Mouse (Mus musculus): Measurements from ENCODE around the gene Bik. TPM values are rescaled to one million over a fixed set of nuclear protein-coding genes. Genes with fewer than 3 reads are reported as not detected.
A peak's percentile ranks its signal among the peaks of the same experiment; 100 is the strongest.

Gene Bik
- polyA plus RNA-seq, 1 experiment from 2014 or later = 1.3 TPM

- 82% methylated on average over 17 of the region's 17 CpGs for WGBS
These were observed 8.6 kb downstream of the Bik start for GRCm38 (mm10) chr15:83534960-83535889.

GRCm38 (mm10) chr15:83535890-83536231 is 9.2 kb downstream of the Bik start:
- WGBS = 92% methylated on average over 6 of the region's 6 CpGs
- no peak overlapping the region for H3K4me3 ChIP-seq
- no peak overlapping the region for H3K9ac ChIP-seq
- no peak for ATAC-seq (ENCODE audit: low FRiP score, low read depth)
- H3K9me3 ChIP-seq = no peaks in the 10 kb centered on the region
- no peaks in the 10 kb centered on the region for H3K27me3 ChIP-seq
- H3K4me1 ChIP-seq (replicated peaks) = no peaks in the 10 kb centered on the region
- H3K27ac ChIP-seq (replicated peaks) = no peak overlapping the region
- no peak overlapping the region for H3K4me2 ChIP-seq
- H3K36me3 ChIP-seq = no peaks in the 10 kb centered on the region

More at GRCm38 (mm10) chr15:83534960-83535889, 8.6 kb downstream of the Bik start:
- Histone ChIP-seq H3K9me3 (no peaks in the 10 kb centered on the region), H3K36me3 (no peaks in the 10 kb centered on the region), H3K27ac (replicated peaks) (no peak overlapping the region), H3K4me3 (no peak overlapping the region), H3K4me2 (no peak overlapping the region), H3K9ac (no peak overlapping the region), H3K27me3 (no peaks in the 10 kb centered on the region), H3K4me1 (replicated peaks) (no peaks in the 10 kb centered on the region)
- no peak for ATAC-seq (ENCODE audit: low FRiP score, low read depth)

- Histone ChIP-seq H3K4me3 (no peak overlapping the region), H3K9ac (no peak overlapping the region), H3K9me3 (no peaks in the 10 kb centered on the region), H3K27me3 (no peaks in the 10 kb centered on the region), H3K4me2 (no peak overlapping the region), H3K4me1 (replicated peaks) (no peaks in the 10 kb centered on the region), H3K36me3 (no peaks in the 10 kb centered on the region), H3K27ac (replicated peaks) (no peak overlapping the region)
- 100% methylated on average over 2 of the region's 2 CpGs for WGBS
- ATAC-seq (ENCODE audit: low FRiP score, low read depth) = no peak
These were observed 12.2 kb downstream of the Bik start for GRCm38 (mm10) chr15:83538855-83539254.

- ATAC-seq (ENCODE audit: low FRiP score, low read depth) = no peak
- no peak overlapping the region for H3K9ac ChIP-seq
- no peak overlapping the region for H3K4me2 ChIP-seq
- 74% methylated on average over 4 of the region's 4 CpGs for WGBS
- no peaks in the 10 kb centered on the region for H3K36me3 ChIP-seq
- no peak overlapping the region for H3K4me3 ChIP-seq
- H3K27me3 ChIP-seq = no peaks in the 10 kb centered on the region
- no peaks in the 10 kb centered on the region for H3K9me3 ChIP-seq
- no peaks in the 10 kb centered on the region for H3K4me1 ChIP-seq (replicated peaks)
- no peak overlapping the region for H3K27ac ChIP-seq (replicated peaks)
These were observed 13.2 kb downstream of the Bik start for GRCm38 (mm10) chr15:83539905-83540304.

GRCm38 (mm10) chr15:83541647-83542287 is 15.1 kb downstream of the Bik start:
- H3K36me3 ChIP-seq = peaks cover 6% of the 10 kb centered on the region
- WGBS = 83% methylated on average over 9 of the region's 9 CpGs
- H3K9me3 ChIP-seq = no peaks in the 10 kb centered on the region
- H3K9ac ChIP-seq = no peak overlapping the region
- no peaks in the 10 kb centered on the region for H3K4me1 ChIP-seq (replicated peaks)
- ATAC-seq (ENCODE audit: low FRiP score, low read depth) = no peak
- H3K27ac ChIP-seq (replicated peaks) = no peak overlapping the region
- no peak overlapping the region for H3K4me3 ChIP-seq
- no peaks in the 10 kb centered on the region for H3K27me3 ChIP-seq
- no peak overlapping the region for H3K4me2 ChIP-seq

- H3K36me3 ChIP-seq = peaks cover 37% of the 10 kb centered on the region
- H3K27ac ChIP-seq (replicated peaks) = no peak overlapping the region
- H3K4me3 ChIP-seq = no peak overlapping the region
- no peaks in the 10 kb centered on the region for H3K27me3 ChIP-seq
- no peak; the same call in 1 of the 2 replicates for ATAC-seq (ENCODE audit: low FRiP score, low read depth)
- 97% methylated on average over 7 of the region's 7 CpGs for WGBS
- H3K9ac ChIP-seq = no peak overlapping the region
- no peak overlapping the region for H3K4me2 ChIP-seq
- no peaks in the 10 kb centered on the region for H3K4me1 ChIP-seq (replicated peaks)
- H3K9me3 ChIP-seq = no peaks in the 10 kb centered on the region
These were observed 19.4 kb downstream of the Bik start for GRCm38 (mm10) chr15:83546029-83546428.

- Histone ChIP-seq H3K9me3 (no peaks in the 10 kb centered on the region), H3K27me3 (no peaks in the 10 kb centered on the region), H3K4me2 (no peak overlapping the region), H3K4me1 (replicated peaks) (no peaks in the 10 kb centered on the region), H3K36me3 (peaks cover 37% of the 10 kb centered on the region), H3K9ac (no peak overlapping the region), H3K4me3 (no peak overlapping the region), H3K27ac (replicated peaks) (no peak overlapping the region)
- ATAC-seq (ENCODE audit: low FRiP score, low read depth) = no peak
- 94% methylated on average over 8 of the region's 8 CpGs for WGBS
These were observed 20.5 kb downstream of the Bik start for GRCm38 (mm10) chr15:83547144-83547543.

GRCm38 (mm10) chr15:83550137-83550536 is 23.5 kb downstream of the Bik start:
- ATAC-seq (ENCODE audit: low FRiP score, low read depth) = no peak
- H3K4me2 ChIP-seq = no peak overlapping the region
- no peak overlapping the region for H3K9ac ChIP-seq
- H3K4me3 ChIP-seq = no peak overlapping the region
- no peaks in the 10 kb centered on the region for H3K27me3 ChIP-seq
- no peaks in the 10 kb centered on the region for H3K9me3 ChIP-seq
- H3K36me3 ChIP-seq = peaks cover 37% of the 10 kb centered on the region
- H3K4me1 ChIP-seq (replicated peaks) = peaks cover 18% of the 10 kb centered on the region
- H3K27ac ChIP-seq (replicated peaks) = no peak overlapping the region
- WGBS = 92% methylated on average over 2 of the region's 2 CpGs

- Histone ChIP-seq H3K4me1 (replicated peaks) (peaks cover 23% of the 10 kb centered on the region), H3K4me3 (no peak overlapping the region)
These were observed 27.2 kb downstream of the Bik start for GRCm38 (mm10) chr15:83553831-83554230.

GRCm38 (mm10) chr15:83555161-83555974 is 28.7 kb downstream of the Bik start:
- Histone ChIP-seq H3K27me3 (no peaks in the 10 kb centered on the region), H3K27ac (replicated peaks) (peak overlapping the region; percentile 94), H3K9me3 (no peaks in the 10 kb centered on the region), H3K4me3 (peak overlapping the region; percentile 87), H3K4me2 (peak overlapping the region; percentile 89), H3K9ac (peak overlapping the region; percentile 96), H3K36me3 (peaks cover 6% of the 10 kb centered on the region; the same call in 1 of the 2 replicates), H3K4me1 (replicated peaks) (peaks cover 23% of the 10 kb centered on the region)
- ATAC-seq (ENCODE audit: low FRiP score, low read depth) = peak; percentile 91
- under 1% methylated on average over 72 of the region's 74 CpGs for WGBS

More at GRCm38 (mm10) chr15:83553831-83554230, 27.2 kb downstream of the Bik start:
- H3K36me3 ChIP-seq = peaks cover 21% of the 10 kb centered on the region
- H3K4me2 ChIP-seq = no peak overlapping the region
- H3K27ac ChIP-seq (replicated peaks) = no peak overlapping the region
- no peaks in the 10 kb centered on the region for H3K9me3 ChIP-seq
- ATAC-seq (ENCODE audit: low FRiP score, low read depth) = no peak
- H3K27me3 ChIP-seq = no peaks in the 10 kb centered on the region
- H3K9ac ChIP-seq = no peak overlapping the region

- no peak overlapping the region for H3K27ac ChIP-seq (replicated peaks)
- ATAC-seq (ENCODE audit: low FRiP score, low read depth) = no peak
- H3K36me3 ChIP-seq = no peaks in the 10 kb centered on the region
- WGBS = 58% methylated on average over 5 of the region's 5 CpGs
- peaks cover 23% of the 10 kb centered on the region for H3K27me3 ChIP-seq
- no peak overlapping the region for H3K4me2 ChIP-seq
- peaks cover 20% of the 10 kb centered on the region for H3K4me1 ChIP-seq (replicated peaks)
- no peaks in the 10 kb centered on the region for H3K9me3 ChIP-seq
- H3K9ac ChIP-seq = no peak overlapping the region
- H3K4me3 ChIP-seq = no peak overlapping the region
These were observed 34.3 kb downstream of the Bik start for GRCm38 (mm10) chr15:83560941-83561477.

Measured in hindbrain, embryonic 15.5 days (tissue).